Mouse (Mus musculus): ENCODE results near the gene Olfr412. TPM values are rescaled to one million over a fixed set of nuclear protein-coding genes. Genes with fewer than 3 reads are reported as not detected.

Olfr412 gene
- polyA plus RNA-seq, 1 experiment from 2014 or later = not detected

Other genes starting within 250 kb of the Olfr412 start
- gene Olfr401, start 248.4 kb upstream of the Olfr412 start, polyA plus RNA-seq (2016; fragmentation: Nextera tagmentation; extraction: Ambion mirVana) = not detected in 2 replicates
- not detected in 2 replicates for gene Olfr402, start 208.5 kb upstream of the Olfr412 start, polyA plus RNA-seq (2016; fragmentation: Nextera tagmentation; extraction: Ambion mirVana)
- not detected in 2 replicates for gene Olfr403, start 175.8 kb upstream of the Olfr412 start, polyA plus RNA-seq (2016; fragmentation: Nextera tagmentation; extraction: Ambion mirVana)
- gene Olfr43, start 150.7 kb upstream of the Olfr412 start, polyA plus RNA-seq (2016; fragmentation: Nextera tagmentation; extraction: Ambion mirVana) = not detected in 2 replicates
- not detected in 2 replicates for gene Olfr406, start 102.3 kb upstream of the Olfr412 start, polyA plus RNA-seq (2016; fragmentation: Nextera tagmentation; extraction: Ambion mirVana)
- not detected in 2 replicates for gene Olfr59, start 78.3 kb upstream of the Olfr412 start, polyA plus RNA-seq (2016; fragmentation: Nextera tagmentation; extraction: Ambion mirVana)
- not detected in 2 replicates for gene Olfr410, start 24.0 kb upstream of the Olfr412 start, polyA plus RNA-seq (2016; fragmentation: Nextera tagmentation; extraction: Ambion mirVana)
- not detected in 2 replicates for gene Olfr411, start 9.4 kb upstream of the Olfr412 start, polyA plus RNA-seq (2016; fragmentation: Nextera tagmentation; extraction: Ambion mirVana)
- 0.88 and 2.1 TPM in 2 replicates for gene Rap1gap2, start 248.8 kb downstream of the Olfr412 start, polyA plus RNA-seq (2016; fragmentation: Nextera tagmentation; extraction: Ambion mirVana)